Mouse (Mus musculus): ENCODE data around the gene Zbtb22. TPM values are rescaled to one million over a fixed set of nuclear protein-coding genes. Genes with fewer than 3 reads are reported as not detected.
A peak's percentile ranks its signal among the peaks of the same experiment; 100 is the strongest.

The Zbtb22 gene
- total and polyA plus RNA-seq, 2 experiments from 2014 or later = 12.0 to 29.1 TPM

- no peak overlapping the region for H3K27ac ChIP-seq (ENCODE audit: low read depth)
- peaks cover 7% of the 10 kb centered on the region; the same call in 1 of the 2 replicates for H3K9me3 ChIP-seq (replicated peaks; ENCODE audit: control insufficient read depth, low read length)
- no peak overlapping the region for H3K4me2 ChIP-seq (ENCODE audit: low read depth, low read length)
- no peaks in the 10 kb centered on the region for H3K27me3 ChIP-seq (ENCODE audit: control insufficient read depth, insufficient read depth, low read length)
- H3K4me3 ChIP-seq (ENCODE audit: low read depth, low read length) = no peak overlapping the region
- no peak overlapping the region for H3K9ac ChIP-seq (replicated peaks; ENCODE audit: low read depth, low read length)
- ATAC-seq (ENCODE audit: insufficient read depth, low read depth) (no peak), DNase-seq (ENCODE audit: low spot score) (no peak)
- no peaks in the 10 kb centered on the region for H3K4me1 ChIP-seq (ENCODE audit: control insufficient read depth, insufficient read depth)
- 84% methylated on average over 16 of the region's 16 CpGs for WGBS
- H3K36me3 ChIP-seq (replicated peaks; ENCODE audit: control insufficient read depth, insufficient read depth, low read length) = peaks cover 37% of the 10 kb centered on the region
- no peak for TF ChIP-seq EP300 (IDR thresholded peaks at IDR 0.05; ENCODE audit: low read depth)
- no peak for TF ChIP-seq CTCF (IDR thresholded peaks at IDR 0.05; ENCODE audit: low read depth)
Observed at GRCm38 (mm10) chr17:33965846-33966550, 50.3 kb downstream of the Zbtb22 start.

- 2% methylated on average over 9 of the region's 9 CpGs for WGBS
- H3K4me2 ChIP-seq (ENCODE audit: low read depth, low read length) = no peak overlapping the region
- no peaks in the 10 kb centered on the region for H3K27me3 ChIP-seq (ENCODE audit: control insufficient read depth, insufficient read depth, low read length)
- ATAC-seq (ENCODE audit: insufficient read depth, low read depth) (peak; percentile 75), DNase-seq (ENCODE audit: low spot score) (peak; percentile 68)
- peak; percentile 95 for TF ChIP-seq CTCF (IDR thresholded peaks at IDR 0.05; ENCODE audit: low read depth)
- TF ChIP-seq EP300 (IDR thresholded peaks at IDR 0.05; ENCODE audit: low read depth) = no peak
- no peaks in the 10 kb centered on the region for H3K4me1 ChIP-seq (ENCODE audit: control insufficient read depth, insufficient read depth)
- H3K36me3 ChIP-seq (replicated peaks; ENCODE audit: control insufficient read depth, insufficient read depth, low read length) = peaks cover 18% of the 10 kb centered on the region
- H3K9me3 ChIP-seq (replicated peaks; ENCODE audit: control insufficient read depth, low read length) = peaks cover 7% of the 10 kb centered on the region; the same call in 1 of the 2 replicates
- no peak overlapping the region for H3K9ac ChIP-seq (replicated peaks; ENCODE audit: low read depth, low read length)
- H3K4me3 ChIP-seq (ENCODE audit: low read depth, low read length) = no peak overlapping the region
- H3K27ac ChIP-seq (ENCODE audit: low read depth) = no peak overlapping the region
Observed at GRCm38 (mm10) chr17:33968489-33968888, 52.8 kb downstream of the Zbtb22 start.

Small RNA genes within 50 kb of the gene (microRNA-seq; reads per million reads assigned to microRNA genes)
- not detected for gene Gm27740

Other genes with a start within 250 kb of the Zbtb22 start
- 47.1 and 54.3 TPM in 2 replicates for gene Hnrnpm, start 229.0 kb upstream of the Zbtb22 start, total RNA-seq (2014; rRNA removed; ENCODE audit: low replicate concordance)
- 139 and 151 TPM in 2 replicates for gene Hnrnpm, start 229.0 kb upstream of the Zbtb22 start, polyA plus RNA-seq (2015; fragmentation: Nextera tagmentation; extraction: Ambion mirVana)
- 117 and 124 TPM in 2 replicates for gene March2, start 197.2 kb upstream of the Zbtb22 start, total RNA-seq (2014; rRNA removed; ENCODE audit: low replicate concordance)
- gene March2, start 197.2 kb upstream of the Zbtb22 start, polyA plus RNA-seq (2015; fragmentation: Nextera tagmentation; extraction: Ambion mirVana) = 87.6 and 88.5 TPM in 2 replicates
- 58.6 and 87.8 TPM in 2 replicates for gene Rab11b, start 155.4 kb upstream of the Zbtb22 start, total RNA-seq (2014; rRNA removed; ENCODE audit: low replicate concordance)
- gene Rab11b, start 155.4 kb upstream of the Zbtb22 start, polyA plus RNA-seq (2015; fragmentation: Nextera tagmentation; extraction: Ambion mirVana) = 382 and 425 TPM in 2 replicates
- gene Angptl4, start 134.1 kb upstream of the Zbtb22 start, total RNA-seq (2014; rRNA removed; ENCODE audit: low replicate concordance) = 35.2 and 79.3 TPM in 2 replicates
- gene Angptl4, start 134.1 kb upstream of the Zbtb22 start, polyA plus RNA-seq (2015; fragmentation: Nextera tagmentation; extraction: Ambion mirVana) = 59.2 and 124 TPM in 2 replicates
- 33.3 and 68.7 TPM in 2 replicates for gene Kank3, start 105.4 kb upstream of the Zbtb22 start, total RNA-seq (2014; rRNA removed; ENCODE audit: low replicate concordance)
- 46.1 and 50.8 TPM in 2 replicates for gene Kank3, start 105.4 kb upstream of the Zbtb22 start, polyA plus RNA-seq (2015; fragmentation: Nextera tagmentation; extraction: Ambion mirVana)
- gene Rps28, start 91.3 kb upstream of the Zbtb22 start, total RNA-seq (2014; rRNA removed; ENCODE audit: low replicate concordance) = 127 and 305 TPM in 2 replicates
- 622 and 631 TPM in 2 replicates for gene Rps28, start 91.3 kb upstream of the Zbtb22 start, polyA plus RNA-seq (2015; fragmentation: Nextera tagmentation; extraction: Ambion mirVana)
- gene Ndufa7, start 91.3 kb upstream of the Zbtb22 start, total RNA-seq (2014; rRNA removed; ENCODE audit: low replicate concordance) = 467 and 766 TPM in 2 replicates
- gene Ndufa7, start 91.3 kb upstream of the Zbtb22 start, polyA plus RNA-seq (2015; fragmentation: Nextera tagmentation; extraction: Ambion mirVana) = 899 and 938 TPM in 2 replicates
- 17.3 and 24.0 TPM in 2 replicates for gene Cd320, start 72.8 kb upstream of the Zbtb22 start, total RNA-seq (2014; rRNA removed; ENCODE audit: low replicate concordance)
- gene Cd320, start 72.8 kb upstream of the Zbtb22 start, polyA plus RNA-seq (2015; fragmentation: Nextera tagmentation; extraction: Ambion mirVana) = 37.3 and 41.6 TPM in 2 replicates
- not detected in 2 replicates for gene Gm7029, start 42.1 kb upstream of the Zbtb22 start, total RNA-seq (2014; rRNA removed; ENCODE audit: low replicate concordance)
- gene Gm7029, start 42.1 kb upstream of the Zbtb22 start, polyA plus RNA-seq (2015; fragmentation: Nextera tagmentation; extraction: Ambion mirVana) = not detected in 2 replicates
- 17.0 and 30.1 TPM in 2 replicates for gene Kifc1, start 25.2 kb upstream of the Zbtb22 start, total RNA-seq (2014; rRNA removed; ENCODE audit: low replicate concordance)
- 2.0 and 2.1 TPM in 2 replicates for gene Kifc1, start 25.2 kb upstream of the Zbtb22 start, polyA plus RNA-seq (2015; fragmentation: Nextera tagmentation; extraction: Ambion mirVana)
- not detected in 2 replicates for gene Platr17, start 10.8 kb upstream of the Zbtb22 start, total RNA-seq (2014; rRNA removed; ENCODE audit: low replicate concordance)
- not detected in 2 replicates for gene Platr17, start 10.8 kb upstream of the Zbtb22 start, polyA plus RNA-seq (2015; fragmentation: Nextera tagmentation; extraction: Ambion mirVana)
- 15.2 and 19.3 TPM in 2 replicates for gene Daxx, start 6.5 kb upstream of the Zbtb22 start, total RNA-seq (2014; rRNA removed; ENCODE audit: low replicate concordance)
- gene Daxx, start 6.5 kb upstream of the Zbtb22 start, polyA plus RNA-seq (2015; fragmentation: Nextera tagmentation; extraction: Ambion mirVana) = 18.0 and 20.0 TPM in 2 replicates
- gene Tapbp, start within 50 bp of the Zbtb22 start, total RNA-seq (2014; rRNA removed; ENCODE audit: low replicate concordance) = 50.9 and 84.1 TPM in 2 replicates
- gene Tapbp, start within 50 bp of the Zbtb22 start, polyA plus RNA-seq (2015; fragmentation: Nextera tagmentation; extraction: Ambion mirVana) = 47.6 and 51.3 TPM in 2 replicates
- 63.1 and 144 TPM in 2 replicates for gene Rgl2, start 13.6 kb downstream of the Zbtb22 start, total RNA-seq (2014; rRNA removed; ENCODE audit: low replicate concordance)
- 21.1 and 21.9 TPM in 2 replicates for gene Rgl2, start 13.6 kb downstream of the Zbtb22 start, polyA plus RNA-seq (2015; fragmentation: Nextera tagmentation; extraction: Ambion mirVana)
- gene Pfdn6, start 24.4 kb downstream of the Zbtb22 start, total RNA-seq (2014; rRNA removed; ENCODE audit: low replicate concordance) = 28.6 and 77.4 TPM in 2 replicates
- 123 and 128 TPM in 2 replicates for gene Pfdn6, start 24.4 kb downstream of the Zbtb22 start, polyA plus RNA-seq (2015; fragmentation: Nextera tagmentation; extraction: Ambion mirVana)
- gene Wdr46, start 24.8 kb downstream of the Zbtb22 start, total RNA-seq (2014; rRNA removed; ENCODE audit: low replicate concordance) = 6.7 and 10.9 TPM in 2 replicates
- gene Wdr46, start 24.8 kb downstream of the Zbtb22 start, polyA plus RNA-seq (2015; fragmentation: Nextera tagmentation; extraction: Ambion mirVana) = 8.9 and 11.1 TPM in 2 replicates
- gene B3galt4, start 35.6 kb downstream of the Zbtb22 start, total RNA-seq (2014; rRNA removed; ENCODE audit: low replicate concordance) = 0.53 and 0.70 TPM in 2 replicates
- 5.5 and 6.1 TPM in 2 replicates for gene B3galt4, start 35.6 kb downstream of the Zbtb22 start, polyA plus RNA-seq (2015; fragmentation: Nextera tagmentation; extraction: Ambion mirVana)
- gene Vps52, start 39.9 kb downstream of the Zbtb22 start, total RNA-seq (2014; rRNA removed; ENCODE audit: low replicate concordance) = 28.2 and 31.8 TPM in 2 replicates
- 27.8 TPM in 2 replicates for gene Vps52, start 39.9 kb downstream of the Zbtb22 start, polyA plus RNA-seq (2015; fragmentation: Nextera tagmentation; extraction: Ambion mirVana)
- gene Rps18, start 40.1 kb downstream of the Zbtb22 start, total RNA-seq (2014; rRNA removed; ENCODE audit: low replicate concordance) = 1,548 and 1,735 TPM in 2 replicates
- gene Rps18, start 40.1 kb downstream of the Zbtb22 start, polyA plus RNA-seq (2015; fragmentation: Nextera tagmentation; extraction: Ambion mirVana) = 845 and 880 TPM in 2 replicates
- 61.0 and 84.5 TPM in 2 replicates for gene H2-K1, start 84.4 kb downstream of the Zbtb22 start, total RNA-seq (2014; rRNA removed; ENCODE audit: low replicate concordance)
- gene H2-K1, start 84.4 kb downstream of the Zbtb22 start, polyA plus RNA-seq (2015; fragmentation: Nextera tagmentation; extraction: Ambion mirVana) = 42.9 and 48.4 TPM in 2 replicates
- 22.5 and 48.5 TPM in 2 replicates for gene Ring1, start 108.8 kb downstream of the Zbtb22 start, total RNA-seq (2014; rRNA removed; ENCODE audit: low replicate concordance)
- 10.3 and 11.9 TPM in 2 replicates for gene Ring1, start 108.8 kb downstream of the Zbtb22 start, polyA plus RNA-seq (2015; fragmentation: Nextera tagmentation; extraction: Ambion mirVana)
- 80.6 and 101 TPM in 2 replicates for gene H2-Ke6, start 112.2 kb downstream of the Zbtb22 start, total RNA-seq (2014; rRNA removed; ENCODE audit: low replicate concordance)
- gene H2-Ke6, start 112.2 kb downstream of the Zbtb22 start, polyA plus RNA-seq (2015; fragmentation: Nextera tagmentation; extraction: Ambion mirVana) = 58.5 and 64.6 TPM in 2 replicates
- gene Slc39a7, start 115.8 kb downstream of the Zbtb22 start, total RNA-seq (2014; rRNA removed; ENCODE audit: low replicate concordance) = 88.7 and 97.2 TPM in 2 replicates
- gene Slc39a7, start 115.8 kb downstream of the Zbtb22 start, polyA plus RNA-seq (2015; fragmentation: Nextera tagmentation; extraction: Ambion mirVana) = 79.7 and 85.4 TPM in 2 replicates
- gene Rxrb, start 115.9 kb downstream of the Zbtb22 start, total RNA-seq (2014; rRNA removed; ENCODE audit: low replicate concordance) = 29.4 and 36.6 TPM in 2 replicates
- 28.4 and 31.2 TPM in 2 replicates for gene Rxrb, start 115.9 kb downstream of the Zbtb22 start, polyA plus RNA-seq (2015; fragmentation: Nextera tagmentation; extraction: Ambion mirVana)
- gene Col11a2, start 123.5 kb downstream of the Zbtb22 start, total RNA-seq (2014; rRNA removed; ENCODE audit: low replicate concordance) = 1.4 and 1.9 TPM in 2 replicates
- 0.25 and 0.29 TPM in 2 replicates for gene Col11a2, start 123.5 kb downstream of the Zbtb22 start, polyA plus RNA-seq (2015; fragmentation: Nextera tagmentation; extraction: Ambion mirVana)
- gene H2-Oa, start 176.4 kb downstream of the Zbtb22 start, total RNA-seq (2014; rRNA removed; ENCODE audit: low replicate concordance) = not detected in 2 replicates
- not detected in 2 replicates for gene H2-Oa, start 176.4 kb downstream of the Zbtb22 start, polyA plus RNA-seq (2015; fragmentation: Nextera tagmentation; extraction: Ambion mirVana)
- 2.6 and 7.2 TPM in 2 replicates for gene H2-DMa, start 203.6 kb downstream of the Zbtb22 start, total RNA-seq (2014; rRNA removed; ENCODE audit: low replicate concordance)
- gene H2-DMa, start 203.6 kb downstream of the Zbtb22 start, polyA plus RNA-seq (2015; fragmentation: Nextera tagmentation; extraction: Ambion mirVana) = 4.2 and 4.6 TPM in 2 replicates
- 83.2 and 87.5 TPM in 2 replicates for gene Brd2, start 206.7 kb downstream of the Zbtb22 start, total RNA-seq (2014; rRNA removed; ENCODE audit: low replicate concordance)
- gene Brd2, start 206.7 kb downstream of the Zbtb22 start, polyA plus RNA-seq (2015; fragmentation: Nextera tagmentation; extraction: Ambion mirVana) = 33.4 and 38.4 TPM in 2 replicates
- gene H2-DMb2, start 227.4 kb downstream of the Zbtb22 start, total RNA-seq (2014; rRNA removed; ENCODE audit: low replicate concordance) = 1.5 TPM in 1 of 2 replicates, not detected in the other
- 0.33 and 0.38 TPM in 2 replicates for gene H2-DMb2, start 227.4 kb downstream of the Zbtb22 start, polyA plus RNA-seq (2015; fragmentation: Nextera tagmentation; extraction: Ambion mirVana)
- 0.19 TPM in 1 of 2 replicates, not detected in the other for gene H2-DMb1, start 237.2 kb downstream of the Zbtb22 start, total RNA-seq (2014; rRNA removed; ENCODE audit: low replicate concordance)
- gene H2-DMb1, start 237.2 kb downstream of the Zbtb22 start, polyA plus RNA-seq (2015; fragmentation: Nextera tagmentation; extraction: Ambion mirVana) = 0.65 and 0.90 TPM in 2 replicates

Data from heart, postnatal 0 days (tissue).